Mouse (Mus musculus) bone marrow macrophage, adult 2 months (primary cell): ENCODE results near the gene Pdzd2.

Experiments used
- CTCF ChIP-seq: IDR thresholded peaks from 2 replicates; pipeline ENCODE4 v1.5.1; 2012; ENCODE audit warnings: low read depth, mild to moderate bottlenecking, low read length, moderate library complexity
- POLR2A ChIP-seq: IDR thresholded peaks from 2 replicates; pipeline ENCODE4 v1.6.1; 2012; ENCODE audit warnings: mild to moderate bottlenecking, low read depth, low read length, borderline replicate concordance

GRCm38 (mm10) chr15:12565281-12565680 lies 174.4 kb downstream of the Pdzd2 start:
- TF ChIP-seq CTCF = no peak
- no peak for TF ChIP-seq POLR2A
